29 mouse cellular contexts compared by ENCODE assay signal in the genomic region with DNA sequence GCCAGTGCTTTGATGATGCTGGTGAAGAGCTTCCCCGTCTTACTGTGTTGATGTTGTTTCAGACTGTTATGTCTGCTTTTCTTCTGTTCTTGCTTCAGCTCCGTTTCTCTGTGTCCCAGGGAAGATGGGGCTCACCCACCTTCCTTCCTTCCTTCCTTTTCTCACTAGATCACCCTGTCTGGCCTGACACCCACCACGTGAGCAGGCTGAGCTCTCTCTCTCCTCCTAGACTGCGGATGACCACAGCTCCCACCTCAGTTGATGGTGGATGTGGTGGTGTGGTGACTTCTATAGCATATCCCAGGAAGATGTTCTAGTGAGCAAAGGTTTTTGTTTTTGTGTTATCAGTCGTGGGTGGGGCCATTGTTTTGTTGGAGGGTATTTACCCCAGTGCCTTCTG.
DNase-seq lines count a peak whose midpoint lies in the region; ATAC-seq and TF ChIP-seq lines count a peak whose summit lies in the region.
"Had no signal": no experiment of that assay in that cellular context is flagged by ENCODE, and none has a peak within 500 bp of the region (broad histone marks: within the 10 kb centered on the region; RNA-seq: fewer than 3 reads in every experiment).

No protein-coding gene starts in this region.

- ATAC-seq in heart, embryonic 12.5 days (ENCODE audit: insufficient number of reproducible peaks, low FRiP score), result no peak
- ATAC-seq in kidney, postnatal 0 days (replicated peaks; ENCODE audit: low FRiP score, low read depth), result no peak
- ATAC-seq in neural tube, embryonic 13.5 days (ENCODE audit: low read depth), result no peak
- ATAC-seq in neural tube, embryonic 15.5 days (ENCODE audit: low FRiP score), result no peak
- ATAC-seq in granulocyte monocyte progenitor cell, adult 5-6 weeks (replicated peaks; ENCODE audit: poor library complexity, severe bottlenecking), result peak; percentile 17; the same call in 1 of the 2 replicates
- no peak for ATAC-seq in monocyte, adult 5-6 weeks (replicated peaks; ENCODE audit: insufficient number of reproducible peaks, low FRiP score, low TSS enrichment, poor library complexity, severe bottlenecking)
- ATAC-seq: forebrain, postnatal 0 days; inflammation-experienced regulatory T-cells, adult 6 months; liver, postnatal 0 days; midbrain, embryonic 16.5 days; Patski had no signal

- peaks cover 2% of the 10 kb centered on the region for H3K36me3 ChIP-seq in heart, adult 2 months (ENCODE audit: control insufficient read depth, insufficient read depth, low read length)
- H3K36me3 ChIP-seq in heart, embryonic 12.5 days, result peaks cover 1% of the 10 kb centered on the region; the same call in 1 of the 2 replicates
- H3K36me3 ChIP-seq in kidney, postnatal 0 days (ENCODE audit: insufficient read depth, low read length), result no peaks in the 10 kb centered on the region
- H3K36me3 ChIP-seq in neural tube, embryonic 13.5 days, result 0 out of 2 replicates have a peak, but pooled peaks cover 4% of the 10 kb centered on the region
- H3K36me3 ChIP-seq in neural tube, embryonic 15.5 days, result 0 out of 2 replicates have a peak, but pooled peaks cover 3% of the 10 kb centered on the region

- no peak overlapping the region; the same call in 1 of the 2 replicates for H3K27ac ChIP-seq in heart, adult 2 months
- no peak overlapping the region for H3K27ac ChIP-seq in heart, embryonic 12.5 days (ENCODE audit: poor library complexity, severe bottlenecking)
- peak overlapping the region; percentile 25; the same call in 1 of the 2 replicates for H3K27ac ChIP-seq in kidney, postnatal 0 days
- no peak overlapping the region for H3K27ac ChIP-seq in neural tube, embryonic 13.5 days (replicated peaks)
- H3K27ac ChIP-seq in neural tube, embryonic 15.5 days (replicated peaks), result no peak overlapping the region
- H3K27ac ChIP-seq: forebrain, embryonic 10.5 days; hindbrain, embryonic 12.5 days; limb, embryonic 12.5 days had no signal

- no peak for DNase-seq in heart, adult 2 months
- no peak for DNase-seq in kidney, postnatal 0 days (ENCODE audit: low spot score)
- DNase-seq in kidney, postnatal 14 days, result no peak
- DNase-seq: adrenal gland, adult 2 months; cerebellum, adult 18-20 months; cerebellum, postnatal 14 days; forebrain, postnatal 0 days; gastrocnemius, postnatal 36 days; kidney, adult 2 months; kidney, postnatal 10 days; layer of hippocampus, postnatal 36 days; liver, postnatal 0 days; right cerebral cortex, postnatal 14 days; thymus, postnatal 14 days had no signal

- H3K4me3 ChIP-seq in heart, adult 2 months, result no peak overlapping the region
- no peak overlapping the region for H3K4me3 ChIP-seq in heart, embryonic 12.5 days
- H3K4me3 ChIP-seq in kidney, postnatal 0 days (replicated peaks; ENCODE audit: low read depth, low read length), result no peak overlapping the region
- no peak overlapping the region for H3K4me3 ChIP-seq in neural tube, embryonic 13.5 days
- no peak overlapping the region for H3K4me3 ChIP-seq in neural tube, embryonic 15.5 days (replicated peaks)
- H3K4me3 ChIP-seq: forebrain, embryonic 10.5 days; hindbrain, embryonic 12.5 days; limb, embryonic 12.5 days had no signal

- TF ChIP-seq POLR2A in heart, adult 2 months (IDR thresholded peaks at IDR 0.05; ENCODE audit: insufficient read depth, low read depth, low read length), result no peak

- H3K27me3 ChIP-seq in heart, adult 2 months (ENCODE audit: control insufficient read depth, insufficient read depth, low read length), result no peaks in the 10 kb centered on the region
- no peaks in the 10 kb centered on the region for H3K27me3 ChIP-seq in heart, embryonic 12.5 days (replicated peaks)
- H3K27me3 ChIP-seq in kidney, postnatal 0 days (ENCODE audit: insufficient read depth, low read length), result no peaks in the 10 kb centered on the region
- no peaks in the 10 kb centered on the region for H3K27me3 ChIP-seq in neural tube, embryonic 13.5 days
- no peaks in the 10 kb centered on the region for H3K27me3 ChIP-seq in neural tube, embryonic 15.5 days (replicated peaks)
- H3K27me3 ChIP-seq: CH12.LX; hindbrain, embryonic 12.5 days; limb, embryonic 12.5 days; megakaryocyte, embryonic 14.5 days; Patski had no signal

- no peaks in the 10 kb centered on the region for H3K9me3 ChIP-seq in heart, embryonic 12.5 days (replicated peaks)
- H3K9me3 ChIP-seq in kidney, postnatal 0 days (replicated peaks; ENCODE audit: low read length), result no peaks in the 10 kb centered on the region
- H3K9me3 ChIP-seq in neural tube, embryonic 13.5 days, result no peaks in the 10 kb centered on the region
- no peaks in the 10 kb centered on the region for H3K9me3 ChIP-seq in neural tube, embryonic 15.5 days (replicated peaks)
- H3K9me3 ChIP-seq: forebrain, embryonic 10.5 days; G1E; hindbrain, embryonic 12.5 days; limb, embryonic 12.5 days; megakaryocyte, embryonic 14.5 days had no signal

- H3K4me2 ChIP-seq in heart, embryonic 12.5 days, result no peak overlapping the region
- H3K4me2 ChIP-seq in kidney, postnatal 0 days (ENCODE audit: low read length), result no peak overlapping the region
- no peak overlapping the region for H3K4me2 ChIP-seq in neural tube, embryonic 13.5 days
- no peak overlapping the region for H3K4me2 ChIP-seq in neural tube, embryonic 15.5 days
- H3K4me2 ChIP-seq: hindbrain, embryonic 12.5 days; limb, embryonic 12.5 days; liver, embryonic 11.5 days had no signal

- H3K4me1 ChIP-seq in heart, adult 2 months (ENCODE audit: control insufficient read depth, insufficient read depth, low read length), result peaks cover 35% of the 10 kb centered on the region
- H3K4me1 ChIP-seq in heart, embryonic 12.5 days (replicated peaks), result peaks cover 65% of the 10 kb centered on the region
- no peaks in the 10 kb centered on the region for H3K4me1 ChIP-seq in kidney, postnatal 0 days (replicated peaks; ENCODE audit: insufficient read depth, low read length)
- H3K4me1 ChIP-seq in neural tube, embryonic 13.5 days (replicated peaks), result peaks cover 17% of the 10 kb centered on the region
- peaks cover 9% of the 10 kb centered on the region for H3K4me1 ChIP-seq in neural tube, embryonic 15.5 days
- H3K4me1 ChIP-seq: limb, embryonic 12.5 days had no signal

- WGBS in heart, adult 2 months, result 43% methylated on average over 5 of the region's 5 CpGs
- WGBS in heart, embryonic 12.5 days, result 60% methylated on average over 5 of the region's 5 CpGs
- 49% methylated on average over 5 of the region's 5 CpGs for WGBS in kidney, postnatal 0 days
- 66% methylated on average over 5 of the region's 5 CpGs for WGBS in neural tube, embryonic 13.5 days
- WGBS in neural tube, embryonic 15.5 days, result 70% methylated on average over 5 of the region's 5 CpGs

- 0 out of 2 replicates have a peak, but pooled peaks have one; percentile 13 for TF ChIP-seq EP300 in heart, adult 2 months (IDR thresholded peaks at IDR 0.05; ENCODE audit: insufficient read depth, low read depth, low read length)

- H3K9ac ChIP-seq in heart, adult 2 months (ENCODE audit: low read depth, low read length), result 0 out of 2 replicates have a peak overlapping the region, but pooled peaks have one; percentile 14
- no peak overlapping the region for H3K9ac ChIP-seq in heart, embryonic 12.5 days
- H3K9ac ChIP-seq in kidney, postnatal 0 days (ENCODE audit: low read depth, low read length), result no peak overlapping the region
- H3K9ac ChIP-seq in neural tube, embryonic 13.5 days, result peak overlapping the region; percentile 18; the same call in 1 of the 2 replicates
- H3K9ac ChIP-seq in neural tube, embryonic 15.5 days (replicated peaks), result no peak overlapping the region
- H3K9ac ChIP-seq: forebrain, postnatal 0 days; hindbrain, embryonic 12.5 days; limb, embryonic 12.5 days; liver, postnatal 0 days had no signal

- no peak for TF ChIP-seq CTCF in heart, adult 2 months (IDR thresholded peaks at IDR 0.05)
- TF ChIP-seq CTCF in kidney, postnatal 0 days (IDR thresholded peaks at IDR 0.05; ENCODE audit: low read depth), result no peak

- intact Hi-C loops in heart, adult 2 months (cut with DNase I), result no loop called here

- H3K79me2 ChIP-seq in heart, adult 2 months (replicated peaks; ENCODE audit: control insufficient read depth, insufficient read depth, low read length), result peaks cover 3% of the 10 kb centered on the region; the same call in 1 of the 2 replicates

Comparison
In these comparisons a context has a peak if more than half of its experiments do, and no peak if none do; other contexts are left out.
1. H3K9ac ChIP-seq: peak in heart, adult 2 months (single experiment) and neural tube, embryonic 13.5 days (single experiment); none in heart, embryonic 12.5 days (single experiment), kidney, postnatal 0 days (single experiment) and neural tube, embryonic 15.5 days (single experiment).